Mouse (Mus musculus): Measurements from ENCODE around the gene Slc8a3.

- no peak for TF ChIP-seq POLR2A (IDR thresholded peaks at IDR 0.05; ENCODE audit: borderline replicate concordance, control insufficient read depth, low read depth, low read length)
- no peak for TF ChIP-seq CTCF (IDR thresholded peaks at IDR 0.05; ENCODE audit: control insufficient read depth, insufficient read depth, low read length)
Measured at GRCm38 (mm10) chr12:81166092-81166491, 166.9 kb downstream of the Slc8a3 start.
